Mouse (Mus musculus): ENCODE results near the gene Cox6b1.

Cox6b1 gene

DNA sequence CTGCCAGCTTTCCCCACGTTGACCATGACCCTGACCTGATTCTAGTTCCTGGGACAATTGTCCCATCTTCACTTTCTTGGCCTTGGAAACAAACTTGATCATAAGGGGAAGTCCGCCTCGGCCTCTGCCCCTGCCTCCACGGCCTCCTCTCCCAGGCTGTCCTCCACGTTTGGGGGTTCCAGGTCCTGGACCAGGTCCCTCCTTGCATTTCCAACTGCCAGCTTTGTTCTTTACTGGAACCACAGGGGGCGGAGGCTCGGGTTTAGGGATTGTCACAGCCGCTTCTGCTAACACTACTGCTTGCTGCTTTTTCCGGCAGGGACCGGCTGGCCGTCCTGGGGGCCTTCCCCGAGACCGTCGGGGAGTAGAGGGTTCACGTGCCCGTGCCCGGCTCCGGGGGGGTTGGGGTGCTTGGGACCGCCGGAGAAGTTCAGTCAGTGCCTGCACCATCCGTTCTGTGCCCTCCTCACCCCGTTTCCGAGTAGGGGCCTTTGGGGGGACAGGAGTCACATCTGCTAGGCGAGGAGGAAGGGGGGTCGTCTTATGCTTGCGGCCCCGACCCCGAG is 39.4 kb downstream of the Cox6b1 start:
- DNase-seq (ENCODE audit: low read depth), result no peak

DNA sequence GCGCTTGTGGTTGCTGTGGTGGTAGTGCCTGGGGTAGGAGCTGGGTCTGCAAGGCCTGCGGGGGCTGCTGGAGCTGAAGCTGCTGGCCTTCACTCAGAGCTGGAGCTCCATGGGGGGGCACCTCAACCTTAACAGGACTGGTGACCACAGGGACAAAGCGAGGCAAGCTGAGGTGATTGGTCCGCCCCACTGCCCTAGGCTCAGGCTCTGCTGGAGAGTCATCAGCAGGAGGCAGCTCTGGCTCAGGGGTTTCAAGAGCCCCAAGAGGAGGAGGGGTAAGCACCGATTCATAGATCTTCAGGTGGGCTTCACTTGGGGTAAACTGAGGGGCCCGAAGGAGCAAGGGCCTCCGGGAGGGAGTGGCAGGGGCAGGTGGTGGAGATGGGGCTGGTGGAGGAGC is 40.8 kb downstream of the Cox6b1 start:
- DNase-seq (ENCODE audit: low read depth), result no peak

DNA sequence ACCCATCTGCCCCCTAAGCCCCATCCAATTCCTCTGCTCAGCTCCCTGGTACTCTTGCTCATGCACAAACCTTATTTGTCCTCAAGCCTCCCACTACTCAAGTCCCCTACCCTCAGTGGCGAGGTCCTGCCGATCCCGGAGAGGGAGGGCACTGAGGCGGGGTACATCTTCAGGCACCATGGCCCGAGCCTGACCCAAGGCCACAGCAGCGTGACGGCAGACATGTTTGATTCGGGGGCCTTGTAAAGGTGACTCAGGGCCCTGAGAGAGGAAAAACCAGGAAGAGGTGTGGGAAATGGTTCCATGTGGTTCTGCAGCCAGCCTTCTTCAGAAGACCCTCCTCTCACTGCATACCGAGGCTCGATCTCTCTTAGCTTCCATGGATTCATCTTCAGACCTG is 41.6 kb downstream of the Cox6b1 start:
- no peak for DNase-seq (ENCODE audit: low read depth)

DNA sequence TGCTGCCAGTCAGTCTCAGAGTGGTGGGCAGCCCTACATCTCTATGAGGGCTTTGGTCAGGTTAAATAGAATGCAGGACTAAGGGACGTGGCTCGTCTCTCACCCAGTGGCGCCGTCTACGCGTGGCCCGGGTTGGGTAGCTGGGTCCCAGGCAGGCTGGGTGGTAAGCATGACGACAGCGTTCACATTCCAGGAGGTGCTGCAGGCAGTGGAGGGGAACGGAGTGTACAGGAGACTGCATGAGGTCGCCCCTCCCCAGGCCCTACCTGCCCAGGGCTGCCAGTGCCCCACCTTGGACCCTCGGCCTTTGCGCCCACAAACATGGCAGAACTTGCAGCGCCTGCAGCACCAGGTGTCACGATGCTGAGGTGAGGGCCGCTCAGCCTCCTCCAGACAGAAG is 44.4 kb downstream of the Cox6b1 start:
- DNase-seq (ENCODE audit: low read depth), result no peak

DNA sequence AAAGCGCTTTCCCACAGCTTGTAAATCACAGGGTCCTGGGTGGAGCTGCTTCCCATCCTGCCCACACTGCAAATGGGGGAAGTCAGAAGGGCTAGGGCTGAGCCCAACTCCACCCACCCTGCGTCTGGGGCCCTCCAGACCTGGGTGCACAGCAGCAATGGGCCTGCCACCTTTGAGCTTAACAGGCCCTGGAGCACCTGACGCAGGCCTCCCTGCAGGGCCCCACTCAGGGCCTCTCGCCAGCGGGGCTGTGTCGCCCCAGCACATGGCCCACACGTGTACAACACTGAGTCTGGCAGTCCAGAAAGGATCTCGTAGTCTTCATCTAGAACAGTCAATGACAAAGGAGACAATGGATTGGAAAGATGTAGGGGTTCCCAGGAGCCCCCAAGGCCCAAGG is 46.0 kb downstream of the Cox6b1 start:
- no peak for DNase-seq (ENCODE audit: low read depth)

DNA sequence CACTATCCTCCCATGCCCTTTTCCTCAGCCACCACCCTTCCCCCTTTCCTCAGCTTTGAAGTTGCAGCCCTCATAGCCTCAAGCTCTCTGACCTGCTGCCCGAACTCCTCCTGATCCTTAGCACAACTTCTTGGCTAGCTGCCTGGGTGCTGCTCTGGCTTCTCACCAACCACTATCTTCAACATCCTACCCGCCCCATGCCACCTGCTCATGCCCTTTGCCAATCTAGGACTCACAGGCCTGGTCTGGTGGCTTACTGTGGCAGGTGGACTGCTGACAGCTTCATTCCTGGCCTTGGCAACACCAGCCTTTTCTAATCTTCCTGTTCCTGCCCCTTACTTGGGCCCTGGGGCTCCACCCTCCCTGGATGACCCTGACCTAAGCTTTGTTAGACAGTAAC is 53.0 kb downstream of the Cox6b1 start:
- DNase-seq (ENCODE audit: low read depth), result no peak

DNA sequence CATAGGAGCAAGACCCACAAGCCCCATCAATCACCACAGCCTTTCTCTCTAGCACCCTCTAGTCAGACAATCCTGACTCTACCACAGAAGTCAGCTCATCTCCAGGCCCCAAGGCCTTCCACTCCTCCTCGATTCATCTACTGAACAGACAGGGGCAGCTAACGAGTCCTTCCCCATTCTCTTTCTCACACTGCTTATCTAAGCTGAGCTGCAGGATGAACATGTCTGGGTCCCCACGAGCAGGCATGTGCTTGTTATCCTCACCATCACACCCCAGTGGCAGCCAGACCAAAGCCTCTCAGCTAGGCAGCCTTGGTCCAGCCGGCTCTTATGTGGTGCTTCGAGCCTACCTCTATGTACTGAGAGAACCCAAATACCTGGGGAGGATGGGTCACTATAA is 53.6 kb downstream of the Cox6b1 start:
- DNase-seq (ENCODE audit: low read depth), result no peak

DNA sequence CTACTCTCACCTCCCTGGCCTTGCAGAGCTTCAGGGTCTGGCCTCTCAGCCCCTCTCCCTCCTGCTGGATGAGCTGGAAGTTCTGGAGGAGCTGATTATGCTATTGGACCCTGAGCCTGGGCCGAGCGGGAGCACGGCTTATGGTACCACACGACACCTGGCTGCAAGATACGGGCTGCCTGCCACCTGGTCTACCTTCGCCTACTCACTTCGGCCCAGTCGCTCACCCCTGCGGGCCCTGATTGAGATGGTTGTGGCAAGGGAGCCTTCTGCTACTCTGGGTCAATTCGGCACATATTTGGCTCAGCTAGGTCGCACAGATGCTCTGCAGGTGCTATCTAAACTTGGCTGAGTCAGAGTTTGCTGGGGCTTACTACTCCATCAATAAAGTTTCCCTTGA is 58.4 kb downstream of the Cox6b1 start:
- no peak for DNase-seq (ENCODE audit: low read depth)

All from 416B (cell line).